Mouse (Mus musculus): ENCODE results near the gene Ppm1h. TPM values are rescaled to one million over a fixed set of nuclear protein-coding genes. Genes with fewer than 3 reads are reported as not detected.

Ppm1h gene
- total and polyA plus RNA-seq, 3 experiments = 1.2 to 1.3 (median 1.3) TPM

GRCm38 (mm10) chr10:122917648-122918324, 239.2 kb downstream of the Ppm1h start:
- no peak overlapping the region for H3K4me3 ChIP-seq (replicated peaks in 1 of 3; ENCODE audit: low read depth in 2 of 3, low read length in 2 of 3, poor library complexity in 1 of 3)
- H3K36me3 ChIP-seq (replicated peaks in 1 of 2; ENCODE audit: control insufficient read depth in 1 of 2, insufficient read depth in 1 of 2, low read length in 1 of 2) = no peaks in the 10 kb centered on the region
- in situ Hi-C loops (cut with MboI; ENCODE audit: low pct_ligation_motif_present, low pct_unique_long_range_greater_than_20kb, low sequenced_read_pairs) (no loop called here), dilution Hi-C loops (cut with MboI; ENCODE audit: extremely low pct_ligation_motif_present, extremely low pct_unique_long_range_greater_than_20kb, low sequenced_read_pairs) (no loop called here)
- DNase-seq (ENCODE audit: extremely low read depth) = no peak
- no peaks in the 10 kb centered on the region for H3K79me2 ChIP-seq (replicated peaks; ENCODE audit: control insufficient read depth, extremely low read depth, insufficient read depth, poor library complexity, severe bottlenecking)
- peaks cover 0 to 12% of the 10 kb centered on the region in 2 experiments; a peak in 2 of 4 replicates for H3K4me1 ChIP-seq (ENCODE audit: control insufficient read depth in 1 of 2, insufficient read depth in 2 of 2)
- no peak for TF ChIP-seq ZNF384 (IDR thresholded peaks at IDR 0.05; ENCODE audit: low read depth, low read length)
- no peak overlapping the region for H3K4me2 ChIP-seq (ENCODE audit: insufficient read depth, low read depth, poor library complexity, severe bottlenecking)
- no peak overlapping the region for H3K9ac ChIP-seq (ENCODE audit: insufficient read depth, low read depth)
- no peaks in the 10 kb centered on the region for H3K27me3 ChIP-seq (replicated peaks)
- H3K9me3 ChIP-seq (replicated peaks; ENCODE audit: low read length) = no peaks in the 10 kb centered on the region
- H3K27ac ChIP-seq (ENCODE audit: insufficient read depth, low read depth) = no peak overlapping the region

GRCm38 (mm10) chr10:122918325-122918694, 239.7 kb downstream of the Ppm1h start:
- Histone ChIP-seq H3K36me3 (replicated peaks in 1 of 2; ENCODE audit: control insufficient read depth in 1 of 2, insufficient read depth in 1 of 2, low read length in 1 of 2) (no peaks in the 10 kb centered on the region), H3K79me2 (replicated peaks; ENCODE audit: control insufficient read depth, extremely low read depth, insufficient read depth, poor library complexity, severe bottlenecking) (no peaks in the 10 kb centered on the region), H3K9me3 (replicated peaks; ENCODE audit: low read length) (no peaks in the 10 kb centered on the region), H3K4me3 (replicated peaks in 1 of 3; ENCODE audit: low read depth in 2 of 3, low read length in 2 of 3, poor library complexity in 1 of 3) (no peak overlapping the region), H3K4me1 (ENCODE audit: control insufficient read depth in 1 of 2, insufficient read depth in 2 of 2) (peaks cover 0 to 8% of the 10 kb centered on the region in 2 experiments; a peak in 2 of 4 replicates), H3K27me3 (replicated peaks) (no peaks in the 10 kb centered on the region), H3K4me2 (ENCODE audit: insufficient read depth, low read depth, poor library complexity, severe bottlenecking) (no peak overlapping the region), H3K27ac (ENCODE audit: insufficient read depth, low read depth) (no peak overlapping the region), H3K9ac (ENCODE audit: insufficient read depth, low read depth) (no peak overlapping the region)
- DNase-seq (ENCODE audit: extremely low read depth) = no peak
- TF ChIP-seq HCFC1 (IDR thresholded peaks at IDR 0.05; ENCODE audit: low read depth, low read length) = no peak
- TF ChIP-seq POLR2AphosphoS2 (IDR thresholded peaks at IDR 0.05; ENCODE audit: low read depth, low read length) = no peak
- no peak for TF ChIP-seq ZMIZ1 (IDR thresholded peaks at IDR 0.05; ENCODE audit: low read depth, low read length)
- TF ChIP-seq MXI1 (IDR thresholded peaks at IDR 0.05; ENCODE audit: low read depth, low read length) = no peak
- no peak for TF ChIP-seq UBTF (IDR thresholded peaks at IDR 0.05; ENCODE audit: low read depth, low read length)
- TF ChIP-seq RAD21 (IDR thresholded peaks at IDR 0.05; ENCODE audit: low read depth, low read length) = no peak
- no peak for TF ChIP-seq BHLHE40 (IDR thresholded peaks at IDR 0.05; ENCODE audit: low read depth, low read length)
- no peak for TF ChIP-seq ETS1 (conservative IDR thresholded peaks at IDR 0.05; ENCODE audit: low read depth, low read length)
- no peak for TF ChIP-seq NELFE (IDR thresholded peaks at IDR 0.05; ENCODE audit: low read depth, low read length)
- no peak for TF ChIP-seq MAFK (IDR thresholded peaks at IDR 0.05; ENCODE audit: insufficient replicate concordance, low read length)
- TF ChIP-seq PAX5 (IDR thresholded peaks at IDR 0.05; ENCODE audit: low read length) = no peak
- TF ChIP-seq NRF1 (IDR thresholded peaks at IDR 0.05; ENCODE audit: low read depth, low read length) = no peak
- TF ChIP-seq RCOR1 (conservative IDR thresholded peaks at IDR 0.05; ENCODE audit: low read depth, low read length) = no peak
- TF ChIP-seq TCF12 (IDR thresholded peaks at IDR 0.05; ENCODE audit: low read depth, low read length) = no peak
- TF ChIP-seq KAT2A (IDR thresholded peaks at IDR 0.05; ENCODE audit: insufficient replicate concordance, low read length) = no peak
- TF ChIP-seq TBP (conservative IDR thresholded peaks at IDR 0.05; ENCODE audit: low read depth, low read length) = no peak
- TF ChIP-seq MEF2A (IDR thresholded peaks at IDR 0.05; ENCODE audit: borderline replicate concordance, low read depth, low read length) = no peak
- TF ChIP-seq CTCF (conservative IDR thresholded peaks at IDR 0.05 in 1 of 2, IDR thresholded peaks at IDR 0.05 in 1 of 2; ENCODE audit: low read depth in 2 of 2, low read length in 2 of 2) = no peak
- no peak for TF ChIP-seq ZKSCAN1 (IDR thresholded peaks at IDR 0.05; ENCODE audit: borderline replicate concordance, low read depth, low read length)
- TF ChIP-seq ZC3H11A (IDR thresholded peaks at IDR 0.05; ENCODE audit: low read depth, low read length) = no peak
- dilution Hi-C loops (cut with MboI; ENCODE audit: extremely low pct_ligation_motif_present, extremely low pct_unique_long_range_greater_than_20kb, low sequenced_read_pairs) (no loop called here), in situ Hi-C loops (cut with MboI; ENCODE audit: low pct_ligation_motif_present, low pct_unique_long_range_greater_than_20kb, low sequenced_read_pairs) (no loop called here)
